Mouse (Mus musculus) granulocyte monocyte progenitor cell, adult 5-6 weeks (primary cell): Measurements from ENCODE around the gene Fitm1. TPM values are rescaled to one million over a fixed set of nuclear protein-coding genes. Genes with fewer than 3 reads are reported as not detected.

Experiments
- ATAC-seq: replicated peaks from 2 replicates; pipeline ENCODE4 v1.8.0; 2016; ENCODE audit warnings: mild to moderate bottlenecking, moderate TSS enrichment, inconsistent platforms; ENCODE audit not compliant: poor library complexity, severe bottlenecking
- total RNA-seq, 2 experiments: library from RNA; stranded (forward) in 1 of 2; stranded (reverse) in 1 of 2; fragments of 200-712, 200-1000 nt in 1 of 2; fragments of >200 nt in 1 of 2; fragmentation: Nextera tagmentation in 1 of 2; gene quantifications; 2 replicates each; pipeline ENCODE4 v1.2.3; 2014 to 2017

Gene Fitm1
- total RNA-seq (2014; fragmentation: Nextera tagmentation), result not detected in 2 replicates
- 2.4 TPM in 1 of 2 replicates, not detected in the other for total RNA-seq (2017)

GRCm38 (mm10) chr14:55575302-55575701 is at the start of gene Fitm1:
Fitm1 (plus strand) TSS chr14:55575617.
- no peak for ATAC-seq

GRCm38 (mm10) chr14:55526674-55527073 is 48.7 kb upstream of the Fitm1 start:
- no peak for ATAC-seq

GRCm38 (mm10) chr14:55527940-55528339 is 47.5 kb upstream of the Fitm1 start:
- ATAC-seq, result peak; percentile 70

- no peak for ATAC-seq
Observed at GRCm38 (mm10) chr14:55536116-55536745, 39.2 kb upstream of the Fitm1 start.

GRCm38 (mm10) chr14:55540067-55540786 is 35.2 kb upstream of the Fitm1 start, which contains the start of gene Pck2:
Pck2 (plus strand) TSS chr14:55540266.
- peak; percentile 98 for ATAC-seq

- ATAC-seq, result peak; percentile 36
Observed at GRCm38 (mm10) chr14:55540787-55541321, 34.6 kb upstream of the Fitm1 start.

GRCm38 (mm10) chr14:55542268-55542667 is 33.1 kb upstream of the Fitm1 start:
- no peak for ATAC-seq

GRCm38 (mm10) chr14:55544334-55544733 is 31.1 kb upstream of the Fitm1 start:
- no peak for ATAC-seq

GRCm38 (mm10) chr14:55550191-55550590 is 25.2 kb upstream of the Fitm1 start:
- ATAC-seq, result no peak

GRCm38 (mm10) chr14:55551347-55551746 is 24.1 kb upstream of the Fitm1 start:
- no peak for ATAC-seq

GRCm38 (mm10) chr14:55551794-55552193 is 23.6 kb upstream of the Fitm1 start:
- ATAC-seq, result no peak

GRCm38 (mm10) chr14:55554635-55555034 is 20.8 kb upstream of the Fitm1 start:
- ATAC-seq, result no peak

- no peak for ATAC-seq
Observed at GRCm38 (mm10) chr14:55555788-55556187, 19.6 kb upstream of the Fitm1 start.

GRCm38 (mm10) chr14:55557003-55557402 is 18.4 kb upstream of the Fitm1 start:
- ATAC-seq, result peak; percentile 34

GRCm38 (mm10) chr14:55557587-55557986 is 17.8 kb upstream of the Fitm1 start:
- no peak for ATAC-seq

GRCm38 (mm10) chr14:55558740-55559448 is 16.5 kb upstream of the Fitm1 start:
- ATAC-seq, result no peak

- peak; percentile 46 for ATAC-seq
Observed at GRCm38 (mm10) chr14:55559799-55560201, 15.6 kb upstream of the Fitm1 start, which contains the start of gene Dcaf11. Dcaf11 (plus strand) TSS chr14:55560006.

GRCm38 (mm10) chr14:55560202-55561073 is 15.0 kb upstream of the Fitm1 start, which contains the start of gene A730061H03Rik:
A730061H03Rik (minus strand) TSS chr14:55560406.
- peak; percentile 76 for ATAC-seq

- no peak for ATAC-seq
Observed at GRCm38 (mm10) chr14:55561860-55562259, 13.6 kb upstream of the Fitm1 start.

- ATAC-seq, result no peak
Observed at GRCm38 (mm10) chr14:55563249-55563648, 12.2 kb upstream of the Fitm1 start.
